Mouse (Mus musculus): ENCODE measurements around the gene Pax4. TPM values are rescaled to one million over a fixed set of nuclear protein-coding genes. Genes with fewer than 3 reads are reported as not detected.

The Pax4 gene
- polyA plus RNA-seq, 1 experiment from 2014 or later = not detected

GRCm38 (mm10) chr6:28474211-28474610 lies 25.1 kb upstream of the Pax4 start:
- H3K27me3 ChIP-seq (ENCODE audit: poor library complexity, severe bottlenecking) = no peaks in the 10 kb centered on the region
- no peak overlapping the region for H3K4me3 ChIP-seq
- peaks cover 6% of the 10 kb centered on the region for H3K4me1 ChIP-seq
- WGBS = 88% methylated on average over 4 of the region's 4 CpGs
- DNase-seq (ENCODE audit: extremely low spot score, low spot score) = no peak
- H3K9me3 ChIP-seq = no peaks in the 10 kb centered on the region
- H3K36me3 ChIP-seq (replicated peaks) = no peaks in the 10 kb centered on the region
- no peak overlapping the region for H3K27ac ChIP-seq

DNA sequence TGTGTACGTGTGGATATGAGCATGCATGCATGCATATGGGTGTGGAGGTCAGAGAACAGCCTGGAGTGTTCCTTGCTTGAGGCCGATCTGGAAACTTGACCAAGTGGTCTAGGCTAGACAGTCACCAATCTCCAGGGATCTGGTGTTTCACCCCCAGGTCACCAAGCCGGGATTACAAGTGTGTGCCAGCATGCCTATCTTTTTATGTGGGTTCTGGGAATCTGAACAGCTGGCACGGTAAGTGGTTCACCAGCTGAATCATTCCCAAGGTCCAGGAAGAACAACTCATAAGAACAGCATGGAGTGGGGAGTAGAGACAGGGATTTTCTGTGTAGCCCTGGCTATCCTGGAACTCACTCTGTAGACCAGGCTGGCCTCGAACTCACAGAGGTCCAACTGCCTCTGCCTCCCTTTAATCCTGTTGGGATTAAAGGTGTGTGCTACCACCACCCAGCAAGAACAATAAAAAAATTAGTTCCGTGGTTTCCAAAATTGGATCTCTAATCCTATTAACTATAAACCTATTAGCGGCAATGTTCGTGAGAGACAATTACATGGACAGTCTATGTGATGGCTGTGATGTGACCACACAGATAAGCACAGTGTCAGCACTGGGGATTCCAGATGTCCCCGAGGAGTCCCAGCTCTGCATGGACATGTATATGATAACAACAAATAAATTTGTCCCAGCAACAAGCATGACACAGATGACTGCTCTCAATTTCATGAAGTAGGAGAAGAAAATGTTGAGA lies 22.3 kb upstream of the Pax4 start:
- WGBS = 89% methylated on average over 9 of the region's 9 CpGs
- no peak overlapping the region for H3K4me3 ChIP-seq
- no peaks in the 10 kb centered on the region for H3K9me3 ChIP-seq
- H3K27ac ChIP-seq = no peak overlapping the region
- no peak for DNase-seq (ENCODE audit: extremely low spot score, low spot score)
- no peaks in the 10 kb centered on the region for H3K36me3 ChIP-seq (replicated peaks)
- no peaks in the 10 kb centered on the region for H3K4me1 ChIP-seq
- no peaks in the 10 kb centered on the region for H3K27me3 ChIP-seq (ENCODE audit: poor library complexity, severe bottlenecking)

GRCm38 (mm10) chr6:28470621-28471020 lies 21.5 kb upstream of the Pax4 start:
- Histone ChIP-seq H3K9me3 (no peaks in the 10 kb centered on the region), H3K36me3 (replicated peaks) (no peaks in the 10 kb centered on the region), H3K4me3 (no peak overlapping the region), H3K27me3 (ENCODE audit: poor library complexity, severe bottlenecking) (no peaks in the 10 kb centered on the region), H3K4me1 (no peaks in the 10 kb centered on the region), H3K27ac (no peak overlapping the region)
- 81% methylated on average over 5 of the region's 5 CpGs for WGBS
- no peak for DNase-seq (ENCODE audit: extremely low spot score, low spot score)

DNA sequence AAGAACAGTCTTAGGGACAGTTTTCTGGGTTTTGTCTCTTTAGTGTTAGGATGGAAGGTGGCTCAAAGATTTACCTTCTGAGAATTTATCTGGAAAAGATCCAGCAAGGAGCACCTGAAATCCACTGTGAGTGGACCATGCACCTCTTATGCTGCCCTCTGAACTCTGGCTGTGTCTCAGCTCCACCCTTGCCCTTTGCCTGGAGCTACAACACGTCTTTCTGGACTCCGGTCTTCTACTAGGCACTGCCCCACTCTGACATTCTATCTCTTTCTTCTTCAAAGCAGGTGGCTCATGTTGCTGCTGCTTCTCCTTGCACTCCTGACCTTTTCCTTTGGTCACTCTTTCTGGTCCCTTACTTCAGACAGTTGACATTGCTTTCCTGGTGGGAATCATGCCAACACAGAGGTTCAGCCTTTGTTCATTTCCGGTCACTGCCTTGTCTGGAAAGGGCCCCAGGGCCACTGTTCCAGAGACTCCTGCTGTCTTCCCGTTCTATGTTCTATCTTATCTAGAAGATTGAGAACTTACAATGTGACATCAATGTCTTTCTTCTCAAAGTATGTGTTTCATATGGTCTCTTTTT lies 21.0 kb upstream of the Pax4 start:
- no peak overlapping the region for H3K4me3 ChIP-seq

GRCm38 (mm10) chr6:28464630-28465029 lies 15.5 kb upstream of the Pax4 start:
- DNase-seq (ENCODE audit: extremely low spot score, low spot score) = no peak
- WGBS = 79% methylated on average over 6 of the region's 6 CpGs
- Histone ChIP-seq H3K4me1 (no peaks in the 10 kb centered on the region), H3K36me3 (replicated peaks) (no peaks in the 10 kb centered on the region), H3K9me3 (no peaks in the 10 kb centered on the region), H3K27me3 (ENCODE audit: poor library complexity, severe bottlenecking) (no peaks in the 10 kb centered on the region), H3K27ac (no peak overlapping the region), H3K4me3 (no peak overlapping the region)

More for the DNA sequence above, 21.0 kb upstream of the Pax4 start:
- DNase-seq (ENCODE audit: extremely low spot score, low spot score) = no peak
- 72% methylated on average over 4 of the region's 4 CpGs for WGBS
- H3K27ac ChIP-seq = no peak overlapping the region
- H3K4me1 ChIP-seq = no peaks in the 10 kb centered on the region
- no peaks in the 10 kb centered on the region for H3K27me3 ChIP-seq (ENCODE audit: poor library complexity, severe bottlenecking)
- no peaks in the 10 kb centered on the region for H3K36me3 ChIP-seq (replicated peaks)
- H3K9me3 ChIP-seq = no peaks in the 10 kb centered on the region

- H3K27me3 ChIP-seq (ENCODE audit: poor library complexity, severe bottlenecking) = no peaks in the 10 kb centered on the region
- H3K9me3 ChIP-seq = no peaks in the 10 kb centered on the region
- no peak overlapping the region for H3K4me3 ChIP-seq
- no peak overlapping the region for H3K27ac ChIP-seq
- no peaks in the 10 kb centered on the region for H3K36me3 ChIP-seq (replicated peaks)
- whole genome bisulfite sequencing = 12% methylated on average over 5 of the region's 5 CpGs
- peak; percentile 36 for DNase-seq (ENCODE audit: extremely low spot score, low spot score)
- no peaks in the 10 kb centered on the region for H3K4me1 ChIP-seq
These were observed 11.4 kb upstream of the Pax4 start for GRCm38 (mm10) chr6:28460534-28460933.

DNA sequence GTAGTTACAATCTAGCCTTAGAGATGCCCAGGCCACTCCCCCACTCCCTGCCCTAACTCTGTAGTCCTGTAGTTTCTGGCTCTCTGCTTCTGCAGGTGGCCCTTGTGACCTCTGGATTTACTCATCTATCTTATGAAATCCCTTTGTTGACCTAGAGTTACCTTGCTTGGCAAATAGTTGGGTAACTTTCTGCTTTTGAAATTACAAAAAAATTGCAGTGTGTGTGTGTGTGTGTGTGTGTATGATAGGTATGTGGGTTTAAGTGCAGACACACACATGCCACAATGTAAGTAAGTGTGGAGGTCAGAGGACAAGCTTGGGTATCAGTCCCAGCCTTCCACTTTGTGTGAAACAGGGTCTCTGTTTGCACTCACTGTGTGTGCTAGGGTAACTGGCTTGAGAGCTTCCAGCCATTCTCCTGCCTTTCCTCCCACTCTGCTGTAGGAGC lies 10.1 kb upstream of the Pax4 start:
- no peak overlapping the region for H3K27ac ChIP-seq
- H3K27me3 ChIP-seq (ENCODE audit: poor library complexity, severe bottlenecking) = peaks cover 2% of the 10 kb centered on the region; the same call in 1 of the 2 replicates
- H3K9me3 ChIP-seq = no peaks in the 10 kb centered on the region
- no peak for DNase-seq (ENCODE audit: extremely low spot score, low spot score)
- H3K4me1 ChIP-seq = no peaks in the 10 kb centered on the region
- no peaks in the 10 kb centered on the region for H3K36me3 ChIP-seq (replicated peaks)
- H3K4me3 ChIP-seq = no peak overlapping the region

DNA sequence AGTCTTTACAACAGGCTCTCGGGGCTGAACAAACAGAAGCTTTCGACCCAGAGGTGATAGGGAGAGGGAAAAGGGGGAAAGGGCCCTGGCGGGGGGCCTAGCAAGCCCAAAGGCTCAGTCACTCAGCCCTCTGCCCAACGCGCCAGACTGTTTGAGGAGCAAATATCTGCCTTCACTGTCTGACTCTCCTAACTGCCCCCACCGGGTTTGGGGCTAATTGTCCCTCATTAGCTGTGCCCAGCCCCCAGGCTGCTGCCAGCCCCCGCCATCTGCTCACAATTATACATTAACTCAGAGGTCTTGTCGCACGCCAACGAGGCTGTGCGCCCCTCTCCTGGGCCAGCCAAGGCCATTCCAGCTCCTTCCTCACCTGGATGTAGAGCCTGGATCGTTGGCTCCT lies 1.8 kb upstream of the Pax4 start:
- Histone ChIP-seq H3K27me3 (ENCODE audit: poor library complexity, severe bottlenecking) (peaks cover 53% of the 10 kb centered on the region), H3K36me3 (replicated peaks) (no peaks in the 10 kb centered on the region), H3K27ac (no peak overlapping the region), H3K9me3 (no peaks in the 10 kb centered on the region), H3K4me3 (no peak overlapping the region), H3K4me1 (0 out of 2 replicates have a peak, but pooled peaks cover 4% of the 10 kb centered on the region)
- WGBS = 3% methylated on average over 12 of the region's 12 CpGs
- DNase-seq (ENCODE audit: extremely low spot score, low spot score) = no peak

DNA sequence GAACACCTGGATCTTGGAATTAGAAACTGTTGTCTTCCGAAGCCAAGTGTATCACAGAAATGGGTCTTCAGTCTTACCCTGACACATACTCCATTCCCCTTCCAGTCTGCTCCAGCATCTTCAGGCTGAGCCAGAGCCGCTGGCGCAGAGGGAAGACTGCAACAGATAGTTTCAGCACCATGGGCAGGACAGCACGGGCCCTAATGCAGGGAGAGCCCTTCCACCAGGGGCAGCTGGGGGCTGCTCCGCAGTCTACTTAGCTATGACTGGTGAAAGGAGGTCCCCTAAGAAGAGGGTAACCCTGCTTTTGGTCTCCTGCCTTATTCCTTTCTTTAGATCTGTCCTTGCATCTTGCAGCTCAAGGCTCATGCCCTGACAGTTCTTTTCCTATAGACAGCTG lies 1.3 kb upstream of the Pax4 start:
- no peak overlapping the region for H3K27ac ChIP-seq
- 12% methylated on average over 5 of the region's 5 CpGs for WGBS
- no peak for DNase-seq (ENCODE audit: extremely low spot score, low spot score)

GRCm38 (mm10) chr6:28447937-28448336 lies 1.2 kb downstream of the Pax4 start:
- WGBS = 85% methylated on average over 7 of the region's 7 CpGs
- H3K9me3 ChIP-seq = no peaks in the 10 kb centered on the region
- H3K27ac ChIP-seq = no peak overlapping the region
- DNase-seq (ENCODE audit: extremely low spot score, low spot score) = no peak
- no peak overlapping the region for H3K4me3 ChIP-seq
- no peaks in the 10 kb centered on the region for H3K36me3 ChIP-seq (replicated peaks)
- H3K4me1 ChIP-seq = 0 out of 2 replicates have a peak, but pooled peaks cover 4% of the 10 kb centered on the region
- peaks cover 40% of the 10 kb centered on the region for H3K27me3 ChIP-seq (ENCODE audit: poor library complexity, severe bottlenecking)

More for the DNA sequence above, 1.3 kb upstream of the Pax4 start:
- H3K9me3 ChIP-seq = no peaks in the 10 kb centered on the region
- H3K4me3 ChIP-seq = no peak overlapping the region
- no peaks in the 10 kb centered on the region for H3K36me3 ChIP-seq (replicated peaks)
- H3K27me3 ChIP-seq (ENCODE audit: poor library complexity, severe bottlenecking) = peaks cover 53% of the 10 kb centered on the region
- H3K4me1 ChIP-seq = 0 out of 2 replicates have a peak, but pooled peaks cover 4% of the 10 kb centered on the region

DNA sequence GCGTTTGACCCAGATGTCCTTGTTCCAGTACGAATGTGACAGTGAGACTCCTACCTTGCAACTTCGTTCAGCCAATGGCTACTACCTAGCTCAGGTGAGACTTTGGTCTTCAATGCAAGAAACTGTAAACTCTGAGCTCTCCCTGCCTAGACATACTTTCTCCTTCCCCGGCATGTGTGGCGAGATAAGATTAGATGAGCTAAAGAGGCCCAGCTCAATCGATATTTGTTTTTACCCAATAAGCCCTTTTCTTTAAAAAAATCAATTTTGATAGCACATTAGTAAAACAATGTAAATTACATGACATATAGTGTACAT lies 17.7 kb downstream of the Pax4 start:
- H3K4me1 ChIP-seq = no peaks in the 10 kb centered on the region
- H3K36me3 ChIP-seq (replicated peaks) = peaks cover 7% of the 10 kb centered on the region
- no peak for DNase-seq (ENCODE audit: extremely low spot score, low spot score)
- WGBS = 82% methylated on average over 6 of the region's 6 CpGs
- H3K27ac ChIP-seq = no peak overlapping the region
- no peak overlapping the region for H3K4me3 ChIP-seq
- H3K9me3 ChIP-seq = no peaks in the 10 kb centered on the region
- H3K27me3 ChIP-seq (ENCODE audit: poor library complexity, severe bottlenecking) = no peaks in the 10 kb centered on the region

DNA sequence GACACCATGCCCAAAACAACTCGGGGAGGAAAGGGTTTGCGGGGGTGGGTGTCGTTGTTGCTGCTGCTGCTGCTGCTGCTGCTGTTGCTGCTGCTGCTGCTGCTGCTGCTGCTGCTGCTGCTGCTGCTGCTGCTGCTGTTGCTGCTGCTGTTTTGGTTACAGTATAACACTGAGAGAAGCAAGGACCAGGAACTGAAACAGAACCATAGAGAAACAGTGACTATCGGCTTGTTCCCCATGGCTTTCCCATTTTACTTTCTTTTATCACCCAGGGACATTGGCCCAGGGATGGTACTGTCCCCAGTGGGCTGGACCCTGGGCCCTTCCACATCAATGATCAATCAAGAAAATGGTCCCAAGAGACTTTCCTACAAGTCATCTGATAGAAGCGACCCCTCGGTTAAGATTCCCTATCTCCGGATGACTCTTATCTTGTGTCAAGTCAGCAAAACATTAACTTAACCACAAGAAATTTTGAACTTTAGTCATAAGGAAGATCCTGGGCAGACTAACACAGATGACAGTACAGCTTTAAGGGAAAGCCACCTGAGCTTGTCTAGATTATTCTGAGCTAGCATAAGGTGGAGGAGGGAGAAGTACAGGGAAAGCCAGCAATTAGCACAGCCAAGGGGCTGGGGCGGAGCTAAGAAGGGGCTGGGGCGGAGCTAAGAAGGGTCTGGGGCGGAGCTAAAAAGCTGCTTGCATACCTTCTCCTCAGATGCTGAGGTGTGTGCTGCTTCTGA lies 18.2 kb downstream of the Pax4 start:
- DNase-seq (ENCODE audit: extremely low spot score, low spot score) = no peak
- Histone ChIP-seq H3K27me3 (ENCODE audit: poor library complexity, severe bottlenecking) (no peaks in the 10 kb centered on the region), H3K27ac (no peak overlapping the region), H3K4me3 (no peak overlapping the region), H3K4me1 (no peaks in the 10 kb centered on the region), H3K9me3 (no peaks in the 10 kb centered on the region), H3K36me3 (replicated peaks) (peaks cover 12% of the 10 kb centered on the region)
- WGBS = 87% methylated on average over 10 of the region's 10 CpGs

DNA sequence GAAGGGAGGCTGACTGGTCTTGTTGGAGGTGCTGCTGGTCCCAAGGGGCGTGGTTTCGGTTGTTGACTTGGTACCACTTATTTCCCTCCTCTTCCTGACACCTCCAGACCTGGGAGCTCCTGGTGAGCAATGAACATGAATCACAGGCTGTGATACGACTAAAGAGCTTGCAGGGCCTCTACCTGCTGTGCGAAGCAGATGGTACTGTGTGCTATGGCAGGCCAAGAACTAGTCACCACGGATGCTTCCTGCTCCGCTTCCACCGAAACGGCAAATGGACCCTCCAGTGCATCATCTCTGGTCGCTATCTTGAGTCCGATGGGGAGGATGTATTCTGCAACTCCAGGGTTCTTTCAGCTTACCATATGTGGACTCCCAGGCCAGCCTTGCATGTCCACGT lies 19.3 kb downstream of the Pax4 start:
- H3K4me3 ChIP-seq = no peak overlapping the region
- DNase-seq (ENCODE audit: extremely low spot score, low spot score) = no peak
- peaks cover 23% of the 10 kb centered on the region for H3K36me3 ChIP-seq (replicated peaks)
- WGBS = 92% methylated on average over 11 of the region's 11 CpGs
- H3K9me3 ChIP-seq = no peaks in the 10 kb centered on the region
- H3K27me3 ChIP-seq (ENCODE audit: poor library complexity, severe bottlenecking) = no peaks in the 10 kb centered on the region
- H3K4me1 ChIP-seq = peaks cover 3% of the 10 kb centered on the region
- no peak overlapping the region for H3K27ac ChIP-seq
